Mouse (Mus musculus) ES-Bruce4 (cell line): ENCODE results near the gene Mbd5. TPM values are rescaled to one million over a fixed set of nuclear protein-coding genes. Genes with fewer than 3 reads are reported as not detected.

Experiments used
- H3K27ac ChIP-seq: 2 replicates; pipeline ENCODE4 v1.5.1; 2012; ENCODE audit warnings: low read length, inconsistent platforms; ENCODE audit not compliant: insufficient read depth
- H3K27me3 ChIP-seq: 2 replicates; pipeline ENCODE4 v1.6.1; 2012; ENCODE audit warnings: mild to moderate bottlenecking, low read length, inconsistent platforms; ENCODE audit not compliant: control insufficient read depth, poor library complexity, insufficient read depth, severe bottlenecking
- H3K36me3 ChIP-seq: 2 replicates; pipeline ENCODE4 v1.6.1; 2012; ENCODE audit warnings: inconsistent platforms, mild to moderate bottlenecking, low read length, moderate library complexity; ENCODE audit not compliant: control insufficient read depth, poor library complexity, insufficient read depth, severe bottlenecking
- H3K4me1 ChIP-seq: one replicate; pipeline ENCODE4 v1.8.1; 2011; ENCODE audit warnings: low read length; ENCODE audit not compliant: control insufficient read depth, insufficient read depth
- H3K4me3 ChIP-seq: 2 replicates; pipeline ENCODE4 v1.5.1; 2011; ENCODE audit warnings: low read depth, mild to moderate bottlenecking, low read length
- H3K9ac ChIP-seq: 2 replicates; pipeline ENCODE4 v1.6.1; 2012; ENCODE audit warnings: low read depth, mild to moderate bottlenecking, inconsistent platforms; ENCODE audit not compliant: poor library complexity, severe bottlenecking
- H3K9me3 ChIP-seq: replicated peaks from 2 replicates; pipeline ENCODE4 v1.6.1; 2012; ENCODE audit warnings: mild to moderate bottlenecking, low read length, inconsistent platforms; ENCODE audit not compliant: control insufficient read depth, poor library complexity, insufficient read depth, severe bottlenecking
- CTCF ChIP-seq: IDR thresholded peaks from one replicate; pipeline ENCODE4 v1.8.1; 2011; ENCODE audit warnings: low read depth, low read length
- EP300 ChIP-seq: IDR thresholded peaks from 2 replicates; pipeline ENCODE4 v1.6.1; 2011; ENCODE audit warnings: low read depth, low read length; ENCODE audit not compliant: insufficient read depth
- POLR2A ChIP-seq: IDR thresholded peaks from one replicate; pipeline ENCODE4 v1.8.1; 2011; ENCODE audit warnings: low read length; ENCODE audit not compliant: insufficient read depth
- polyA plus RNA-seq: library from polyadenylated mRNA; stranded (reverse); fragments of >200 nt; gene quantifications from 2 replicates; pipeline ENCODE4 v1.2.4, GENCODE M21; 2011; ENCODE audit warnings: low read depth; ENCODE audit not compliant: missing spikeins, insufficient read depth, insufficient read length

The Mbd5 gene
- polyA plus RNA-seq, 1 experiment, result 26.1 TPM

- TF ChIP-seq CTCF (no peak), POLR2A (no peak), EP300 (no peak)
- H3K27ac ChIP-seq, result no peak overlapping the region
- H3K4me3 ChIP-seq, result no peak overlapping the region
- no peaks in the 10 kb centered on the region for H3K9me3 ChIP-seq
- H3K9ac ChIP-seq, result no peak overlapping the region
- no peaks in the 10 kb centered on the region for H3K4me1 ChIP-seq
- H3K27me3 ChIP-seq, result no peaks in the 10 kb centered on the region
- no peaks in the 10 kb centered on the region for H3K36me3 ChIP-seq
Observed at GRCm38 (mm10) chr2:49335267-49335666, 386.0 kb downstream of the Mbd5 start.

GRCm38 (mm10) chr2:49344287-49344686 lies 395.0 kb downstream of the Mbd5 start:
- Histone ChIP-seq H3K36me3 (no peaks in the 10 kb centered on the region), H3K4me1 (no peaks in the 10 kb centered on the region), H3K4me3 (no peak overlapping the region), H3K9ac (no peak overlapping the region), H3K9me3 (no peaks in the 10 kb centered on the region), H3K27me3 (no peaks in the 10 kb centered on the region), H3K27ac (no peak overlapping the region)
- TF ChIP-seq CTCF, result no peak
- TF ChIP-seq EP300, result no peak
- TF ChIP-seq POLR2A, result no peak

- no peak overlapping the region for H3K27ac ChIP-seq
- no peaks in the 10 kb centered on the region for H3K36me3 ChIP-seq
- TF ChIP-seq CTCF (no peak), POLR2A (no peak), EP300 (no peak)
- H3K4me1 ChIP-seq, result no peaks in the 10 kb centered on the region
- H3K9me3 ChIP-seq, result no peaks in the 10 kb centered on the region
- H3K9ac ChIP-seq, result no peak overlapping the region
- no peak overlapping the region for H3K4me3 ChIP-seq
- no peaks in the 10 kb centered on the region for H3K27me3 ChIP-seq
Observed at GRCm38 (mm10) chr2:49345786-49346185, 396.5 kb downstream of the Mbd5 start.

- Histone ChIP-seq H3K9ac (no peak overlapping the region), H3K27me3 (no peaks in the 10 kb centered on the region), H3K36me3 (no peaks in the 10 kb centered on the region), H3K4me3 (no peak overlapping the region), H3K4me1 (no peaks in the 10 kb centered on the region), H3K27ac (no peak overlapping the region), H3K9me3 (no peaks in the 10 kb centered on the region)
- no peak for TF ChIP-seq CTCF
- TF ChIP-seq EP300, result no peak
- no peak for TF ChIP-seq POLR2A
Observed at GRCm38 (mm10) chr2:49349813-49350212, 400.5 kb downstream of the Mbd5 start.

GRCm38 (mm10) chr2:49350852-49351251 lies 401.5 kb downstream of the Mbd5 start:
- Histone ChIP-seq H3K9me3 (no peaks in the 10 kb centered on the region), H3K27ac (no peak overlapping the region), H3K36me3 (no peaks in the 10 kb centered on the region), H3K4me1 (no peaks in the 10 kb centered on the region), H3K9ac (no peak overlapping the region), H3K4me3 (no peak overlapping the region), H3K27me3 (no peaks in the 10 kb centered on the region)
- TF ChIP-seq POLR2A (no peak), EP300 (no peak), CTCF (no peak)

GRCm38 (mm10) chr2:49354066-49354465 lies 404.8 kb downstream of the Mbd5 start:
- H3K36me3 ChIP-seq, result no peaks in the 10 kb centered on the region
- H3K4me3 ChIP-seq, result no peak overlapping the region
- H3K9ac ChIP-seq, result no peak overlapping the region
- no peaks in the 10 kb centered on the region for H3K4me1 ChIP-seq
- H3K27ac ChIP-seq, result no peak overlapping the region
- H3K27me3 ChIP-seq, result no peaks in the 10 kb centered on the region
- H3K9me3 ChIP-seq, result no peaks in the 10 kb centered on the region
- TF ChIP-seq POLR2A, result no peak
- no peak for TF ChIP-seq EP300
- no peak for TF ChIP-seq CTCF
